Mouse (Mus musculus): Measurements from ENCODE around the gene Clec4a2.
"Not testable (repeated sequence)": the region's sequence is repeated elsewhere in the genome, so short reads cannot be mapped to it uniquely, and the experiment has no call there.

Clec4a2 gene

DNA sequence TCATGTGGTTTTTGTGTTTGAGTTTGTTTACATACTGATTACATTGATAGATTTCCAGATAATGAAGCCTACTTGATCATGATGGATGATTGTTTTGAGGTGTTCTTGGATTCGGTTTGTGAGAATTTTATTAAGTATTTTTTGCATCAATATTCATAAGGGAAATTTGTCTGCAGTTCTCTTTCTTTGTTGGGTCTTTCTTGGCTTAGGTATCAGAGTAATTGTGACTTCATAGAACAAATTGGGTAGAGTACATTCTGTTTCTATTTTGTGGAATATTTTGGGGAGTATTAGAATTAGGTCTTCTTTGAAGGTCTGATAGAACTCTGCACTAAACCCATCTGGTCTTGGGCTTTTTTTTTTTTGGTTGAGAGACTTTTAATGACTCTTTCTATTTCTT lies at the start of gene Clec4a2:
Clec4a2 (plus strand) TSS at position 301 of the 400 bp plus-strand sequence.
- POLR2A ChIA-PET, CTCF ChIA-PET: not testable (repeated sequence)

- POLR2A ChIA-PET: no interaction called here
Observed at GRCm38 (mm10) chr6:123095125-123095843, 10.9 kb upstream of the Clec4a2 start.

GRCm38 (mm10) chr6:123123195-123123594 lies 17.0 kb downstream of the Clec4a2 start:
- POLR2A ChIA-PET: interaction anchor here in 1 of 4 experiments (0.6 kb wide), 1 partner anchor 15 kb away, joined by 3 read pairs; no protein-coding TSS in a partner anchor
- CTCF ChIA-PET: interaction anchor here in 1 of 4 experiments (0.7 kb wide), 1 partner anchor 566 kb away, joined by 3 read pairs; no protein-coding TSS in a partner anchor

More at GRCm38 (mm10) chr6:123095125-123095843, 10.9 kb upstream of the Clec4a2 start:
- CTCF ChIA-PET: no interaction called here

DNA sequence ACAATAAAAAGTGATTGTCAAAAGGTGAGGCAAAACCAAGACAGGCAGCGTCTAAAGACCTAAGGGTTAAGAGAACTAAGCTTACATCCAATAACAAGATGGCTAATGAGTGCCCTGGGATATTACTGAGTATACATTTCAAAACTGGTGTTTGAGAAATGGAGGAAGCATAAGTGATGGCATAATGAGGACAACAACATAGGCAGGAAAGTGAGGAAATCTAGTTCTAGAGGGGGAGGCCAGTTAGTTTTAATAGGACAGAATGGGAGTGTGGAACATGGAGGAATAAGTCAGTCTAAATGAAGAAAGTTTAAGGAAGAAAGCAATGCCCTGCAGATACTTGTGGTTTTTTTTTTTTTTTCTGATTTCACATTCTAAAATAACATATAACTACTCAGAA lies 20.9 kb downstream of the Clec4a2 start:
- POLR2A ChIA-PET: no interaction called here
- CTCF ChIA-PET: no interaction called here

DNA sequence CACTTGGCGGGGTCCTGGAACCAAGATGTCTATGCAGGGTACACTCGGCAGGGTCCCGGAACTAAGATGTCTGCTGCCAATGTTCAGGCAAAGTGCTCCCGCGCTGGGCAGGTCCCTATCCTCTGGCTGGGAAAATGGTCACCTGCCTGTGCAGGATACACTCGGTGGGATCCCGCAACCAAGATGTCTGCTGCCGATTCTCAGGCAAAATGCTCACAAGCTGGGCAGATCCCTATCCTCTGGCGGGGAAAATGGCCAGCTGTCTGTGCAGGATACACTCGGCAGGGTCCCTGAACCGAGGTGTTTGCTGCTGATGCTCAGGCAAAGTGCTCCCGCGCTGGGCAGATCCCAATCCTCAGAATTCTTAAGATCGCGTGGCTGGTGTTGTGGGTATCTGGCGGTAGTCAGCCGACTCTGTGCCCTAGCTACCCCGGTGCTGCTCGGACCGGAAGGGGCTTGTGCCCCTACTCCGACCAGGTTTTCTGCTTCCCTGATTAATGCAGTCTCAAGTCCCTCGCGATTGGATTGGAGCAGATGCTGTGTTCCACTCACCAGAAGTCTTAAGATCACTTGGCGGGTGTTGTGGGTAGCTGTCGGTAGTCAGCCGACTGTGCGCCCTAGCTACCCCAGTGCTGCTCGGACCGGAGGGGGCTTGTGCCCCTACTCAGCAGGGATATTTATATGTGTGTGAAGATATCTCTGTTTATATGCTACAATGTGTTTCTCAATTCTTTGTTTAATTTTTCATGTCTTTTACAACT lies 31.7 kb downstream of the Clec4a2 start:
- ChIA-PET CTCF (interaction anchor here in 1 of 4 experiments (0.6 kb wide), 1 partner anchor 1667 kb away, joined by 5 read pairs; no protein-coding TSS in a partner anchor), POLR2A (interaction anchor here in 3 of 4 experiments (0.6 to 1.1 kb wide), 4 partner anchors 15 to 745 kb away, joined by 3 to 9 read pairs (median 4); no protein-coding TSS in a partner anchor)

DNA sequence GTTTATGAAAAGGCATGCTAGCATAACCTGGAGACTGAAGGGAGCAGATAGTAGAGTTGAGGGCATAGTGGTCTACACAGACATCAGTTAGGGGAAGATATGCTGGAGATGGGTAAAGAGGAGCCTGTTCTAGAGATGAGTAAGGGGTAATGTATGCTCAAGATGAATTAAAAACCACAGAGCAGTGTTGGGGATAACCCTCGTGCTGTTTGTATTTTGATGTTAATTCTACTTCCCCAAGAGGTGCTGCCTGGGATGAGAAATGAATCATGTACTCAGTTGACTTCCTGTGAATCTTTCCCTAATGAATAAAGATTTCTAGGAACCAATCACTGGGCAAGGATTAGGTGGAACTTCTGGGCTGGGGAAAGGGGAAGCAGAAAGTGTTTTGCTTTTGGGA lies 63.9 kb downstream of the Clec4a2 start:
- CTCF ChIA-PET: no interaction called here

DNA sequence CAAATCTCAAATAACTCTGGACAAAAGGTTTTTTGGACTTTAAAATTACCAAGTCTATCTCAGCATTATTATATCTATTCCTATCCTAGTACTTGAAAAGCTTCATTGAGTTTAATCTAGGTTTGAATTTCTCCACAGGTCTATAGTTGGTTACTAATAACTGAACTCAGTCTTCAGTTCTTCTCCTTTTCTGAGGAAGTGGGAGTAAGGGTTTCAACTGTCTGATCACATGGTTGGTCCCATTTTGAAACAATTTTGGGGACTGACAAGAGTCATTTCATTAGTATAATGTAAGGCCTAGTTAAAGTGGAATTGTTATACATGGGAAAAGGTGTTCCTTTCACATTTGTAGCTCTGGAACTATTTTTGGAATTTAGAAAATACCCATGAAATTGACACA lies 64.8 kb downstream of the Clec4a2 start:
- POLR2A ChIA-PET: no interaction called here
- CTCF ChIA-PET: no interaction called here

More for the DNA sequence above, 63.9 kb downstream of the Clec4a2 start:
- POLR2A ChIA-PET: no interaction called here

DNA sequence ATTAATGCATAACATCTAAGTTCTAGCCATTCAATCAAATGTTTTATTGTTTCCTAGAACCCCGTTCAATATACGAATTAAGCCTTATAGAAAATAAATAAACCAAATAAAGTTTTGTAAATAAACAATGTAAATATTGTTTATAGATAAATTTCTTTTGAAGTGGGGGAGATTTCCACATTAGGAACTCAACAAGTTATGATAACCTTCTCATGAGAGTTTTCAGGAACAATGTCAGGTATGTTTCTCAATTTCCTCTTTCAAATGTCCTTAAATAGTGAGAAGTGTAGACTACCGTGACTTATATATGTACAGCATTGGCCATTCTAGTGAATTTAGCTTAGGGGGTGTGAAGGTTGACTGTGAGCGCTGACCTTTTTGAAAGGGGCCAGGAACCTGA lies 66.4 kb downstream of the Clec4a2 start, which contains the start of gene Clec4b2:
Clec4b2 (plus strand) TSS at position 301 of the 400 bp plus-strand sequence.
- CTCF ChIA-PET: interaction anchor here in 1 of 4 experiments (0.5 kb wide), 1 partner anchor 281 kb away, joined by 6 read pairs; no protein-coding TSS in a partner anchor

DNA sequence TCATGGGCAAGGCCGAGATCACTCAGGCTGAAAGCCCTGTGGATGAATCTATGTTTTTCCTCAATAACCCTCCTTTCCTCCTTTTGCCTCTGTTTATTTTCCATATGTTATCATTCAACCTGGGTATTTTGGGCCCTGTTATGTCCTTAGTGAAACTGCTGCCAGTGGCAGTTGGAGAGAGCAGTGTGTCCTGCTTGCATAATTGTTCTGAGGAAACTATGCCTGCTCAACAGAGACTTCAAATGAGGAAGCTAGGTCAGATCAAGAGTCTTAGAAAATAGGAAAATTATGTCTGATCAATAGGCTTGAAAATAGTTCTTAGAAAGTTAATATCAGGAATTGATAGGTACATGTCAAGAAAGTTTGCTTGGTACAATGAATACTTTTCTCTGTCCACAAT lies 69.3 kb downstream of the Clec4a2 start:
- POLR2A ChIA-PET: no interaction called here
- CTCF ChIA-PET: no interaction called here

More for the DNA sequence above, 66.4 kb downstream of the Clec4a2 start, which contains the start of gene Clec4b2:
- POLR2A ChIA-PET: no interaction called here

DNA sequence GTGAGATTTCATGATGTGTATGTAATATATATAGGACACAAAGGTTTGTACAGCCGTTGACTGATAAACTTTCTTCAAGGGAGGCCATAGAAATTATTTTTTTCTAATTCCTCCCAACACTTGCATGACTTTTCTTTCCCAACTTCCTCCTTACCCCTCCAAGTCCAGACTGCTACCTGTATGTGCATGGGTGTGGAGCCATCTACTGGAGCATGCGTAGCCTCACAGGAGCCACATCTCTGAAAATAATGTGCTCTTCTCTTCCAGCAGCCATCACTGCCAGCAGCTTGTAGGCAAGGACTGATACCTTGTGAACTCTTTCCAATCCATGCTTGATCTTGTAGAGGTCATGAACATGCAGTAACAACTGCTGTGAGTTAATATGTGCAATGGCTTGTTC lies 78.6 kb downstream of the Clec4a2 start:
- ChIA-PET CTCF (interaction anchor here in 2 of 4 experiments (0.6 to 1.1 kb wide), 3 partner anchors 78 to 293 kb away, joined by 3 to 8 read pairs (median 4); no protein-coding TSS in a partner anchor), POLR2A (interaction anchor here in 1 of 4 experiments (0.6 kb wide), 1 partner anchor 294 kb away, joined by 3 read pairs; no protein-coding TSS in a partner anchor)

Data from embryonic stem cell, embryonic (primary cell).